Mouse (Mus musculus): ENCODE data around the gene P2rx7. TPM values are rescaled to one million over a fixed set of nuclear protein-coding genes. Genes with fewer than 3 reads are reported as not detected.

Gene P2rx7
- total RNA-seq, 4 experiments from 2014 or later: 0.92 to 1.5 (median 1.1) TPM

GRCm38 (mm10) chr5:122690486-122690885 is 46.8 kb downstream of the P2rx7 start:
- DNase-seq (ENCODE audit: low spot score in 2 of 2): no peak

GRCm38 (mm10) chr5:122693431-122694207 is 49.9 kb downstream of the P2rx7 start:
- no peak for DNase-seq (ENCODE audit: low spot score in 2 of 2)

GRCm38 (mm10) chr5:122695516-122695915 is 51.8 kb downstream of the P2rx7 start:
- no peak for DNase-seq (ENCODE audit: low spot score in 2 of 2)

- no peak for DNase-seq (ENCODE audit: low spot score in 2 of 2)
Observed at GRCm38 (mm10) chr5:122698041-122698700, 54.5 kb downstream of the P2rx7 start.

- no peak for DNase-seq (ENCODE audit: low spot score in 2 of 2)
Observed at GRCm38 (mm10) chr5:122698701-122699060, 55.0 kb downstream of the P2rx7 start.

GRCm38 (mm10) chr5:122700109-122700836 is 56.6 kb downstream of the P2rx7 start:
- DNase-seq (ENCODE audit: low spot score in 2 of 2): no peak

- DNase-seq (ENCODE audit: low spot score in 2 of 2): no peak
Observed at GRCm38 (mm10) chr5:122700837-122701212, 57.1 kb downstream of the P2rx7 start.

GRCm38 (mm10) chr5:122702156-122702555 is 58.4 kb downstream of the P2rx7 start:
- no peak for DNase-seq (ENCODE audit: low spot score in 2 of 2)

- DNase-seq (ENCODE audit: low spot score in 2 of 2): no peak
Observed at GRCm38 (mm10) chr5:122703574-122703973, 59.9 kb downstream of the P2rx7 start.

GRCm38 (mm10) chr5:122704571-122704970 is 60.9 kb downstream of the P2rx7 start:
- no peak for DNase-seq (ENCODE audit: low spot score in 2 of 2)

GRCm38 (mm10) chr5:122705174-122705573 is 61.5 kb downstream of the P2rx7 start:
- DNase-seq (ENCODE audit: low spot score in 2 of 2): no peak

- DNase-seq (ENCODE audit: low spot score in 2 of 2): no peak
Observed at GRCm38 (mm10) chr5:122706917-122707275, 63.2 kb downstream of the P2rx7 start.

- DNase-seq (ENCODE audit: low spot score in 2 of 2): peak; percentile 64 to 70
Observed at GRCm38 (mm10) chr5:122707276-122708181, 63.8 kb downstream of the P2rx7 start, which contains the start of gene P2rx4. Gene P2rx4, plus strand, starts transcription at chr5:122707544.

- no peak for DNase-seq (ENCODE audit: low spot score in 2 of 2)
Observed at GRCm38 (mm10) chr5:122708819-122709218, 65.1 kb downstream of the P2rx7 start.

- DNase-seq (ENCODE audit: low spot score in 2 of 2): no peak
Observed at GRCm38 (mm10) chr5:122715723-122716122, 72.0 kb downstream of the P2rx7 start.

- DNase-seq (ENCODE audit: low spot score in 2 of 2): no peak
Observed at GRCm38 (mm10) chr5:122716793-122717192, 73.1 kb downstream of the P2rx7 start.

GRCm38 (mm10) chr5:122718400-122718799 is 74.7 kb downstream of the P2rx7 start:
- DNase-seq (ENCODE audit: low spot score in 2 of 2): no peak

- no peak for DNase-seq (ENCODE audit: low spot score in 2 of 2)
Observed at GRCm38 (mm10) chr5:122719168-122719567, 75.5 kb downstream of the P2rx7 start.

GRCm38 (mm10) chr5:122725453-122725852 is 81.7 kb downstream of the P2rx7 start:
- no peak for DNase-seq (ENCODE audit: low spot score in 2 of 2)

GRCm38 (mm10) chr5:122726068-122726467 is 82.4 kb downstream of the P2rx7 start:
- peak in 1 of 2 experiments; percentile 27 for DNase-seq (ENCODE audit: low spot score in 2 of 2)

GRCm38 (mm10) chr5:122726595-122726994 is 82.9 kb downstream of the P2rx7 start:
- DNase-seq (ENCODE audit: low spot score in 2 of 2): no peak
